Mouse (Mus musculus) lung, postnatal 0 days (tissue): ENCODE results near the gene Gsg1.

Experiments used
- CTCF ChIP-seq: IDR thresholded peaks from 2 replicates; pipeline ENCODE4 v1.5.1; 2016; ENCODE audit warnings: antibody characterized with exemption, mild to moderate bottlenecking
- EP300 ChIP-seq: IDR thresholded peaks from 2 replicates; pipeline ENCODE4 v1.6.1; 2016; ENCODE audit warnings: antibody characterized with exemption, mild to moderate bottlenecking, control low read depth

- no peak for TF ChIP-seq CTCF
- no peak for TF ChIP-seq EP300
Observed at GRCm38 (mm10) chr6:135206909-135207308, 47.2 kb downstream of the Gsg1 start.
